Mouse (Mus musculus) left cerebral cortex, postnatal 4 days (tissue): Measurements from ENCODE around the gene Fxyd6. TPM values are rescaled to one million over a fixed set of nuclear protein-coding genes. Genes with fewer than 3 reads are reported as not detected.

Experiments
- DNase-seq: peaks from one replicate; pipeline ENCODE4 v3.0.0-alpha.2; 2022
- intact Hi-C: fragments of 180-260 bp; cut with DNase I; formaldehyde crosslinking; loops from one replicate; pipeline ENCODE4 v1.15.1; 2025
- total RNA-seq, 2 experiments: library from RNA; stranded (reverse); gene quantifications; 2 replicates each; pipeline ENCODE4 v1.2.3; 2021

The Fxyd6 gene
- 100 to 1,000 TPM; 368 to 407 TPM for total RNA-seq

GRCm38 (mm10) chr9:45370117-45370561 lies at the start of gene Fxyd6:
Gene Fxyd6 (plus strand): TSS chr9:45370185.
- peak; percentile 80 for DNase-seq
- intact Hi-C loops, result no loop called here

- DNase-seq, result peak; percentile 31
- intact Hi-C loops, result no loop called here
Observed at GRCm38 (mm10) chr9:45321465-45321864, 48.5 kb upstream of the Fxyd6 start.

DNA sequence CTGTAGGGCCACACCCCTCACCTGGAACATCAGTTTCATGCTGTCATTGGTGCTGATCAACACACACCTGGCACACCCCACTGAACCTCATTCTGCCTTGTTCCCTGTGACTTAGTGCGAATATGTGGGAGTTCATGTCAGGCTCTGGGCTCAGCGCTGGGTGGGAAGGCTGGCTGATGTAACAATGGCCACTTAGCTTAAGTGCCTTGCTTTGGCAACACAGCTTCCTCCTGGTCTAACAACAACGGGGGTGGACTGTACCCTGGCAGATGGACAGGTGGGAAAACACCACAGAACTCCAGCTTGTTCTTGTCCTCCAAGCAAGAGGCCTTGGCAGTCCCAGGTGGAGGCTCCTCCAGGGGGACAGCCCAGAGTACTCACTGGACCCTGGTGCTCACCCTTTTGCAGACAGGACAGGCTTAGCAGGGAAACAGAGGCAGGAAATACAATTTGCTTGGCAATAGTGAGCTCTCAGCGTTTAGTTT lies 48.0 kb upstream of the Fxyd6 start:
- intact Hi-C loops, result no loop called here

DNA sequence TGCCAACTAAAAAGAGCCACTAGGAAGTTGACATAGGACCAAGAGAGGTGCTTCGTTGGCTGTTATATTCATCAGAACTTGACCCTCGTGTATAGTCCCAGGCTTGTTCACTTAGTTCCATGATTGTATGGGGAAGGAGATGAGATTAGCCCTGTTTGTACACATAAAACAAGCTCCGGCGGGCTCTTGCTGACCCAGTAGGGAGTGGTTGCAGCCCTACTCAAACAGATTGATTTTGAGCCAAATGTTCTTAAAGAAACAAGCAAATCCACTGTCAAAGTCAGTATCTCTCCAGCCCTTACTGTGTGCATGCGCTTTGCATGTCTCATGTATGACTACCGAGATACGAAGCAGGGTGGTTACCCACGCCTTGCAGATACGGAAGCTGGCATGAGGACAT lies 43.6 kb upstream of the Fxyd6 start:
- no peak for DNase-seq
- intact Hi-C loops, result no loop called here

More for the DNA sequence above, 48.0 kb upstream of the Fxyd6 start:
- DNase-seq, result no peak

GRCm38 (mm10) chr9:45328263-45328662 lies 41.7 kb upstream of the Fxyd6 start:
- intact Hi-C loops, result no loop called here

GRCm38 (mm10) chr9:45329577-45329976 lies 40.4 kb upstream of the Fxyd6 start:
- no peak for DNase-seq
- intact Hi-C loops, result no loop called here

More at GRCm38 (mm10) chr9:45328263-45328662, 41.7 kb upstream of the Fxyd6 start:
- no peak for DNase-seq

GRCm38 (mm10) chr9:45337406-45337805 lies 32.6 kb upstream of the Fxyd6 start:
- intact Hi-C loops, result no loop called here
- DNase-seq, result no peak

- intact Hi-C loops, result no loop called here
- no peak for DNase-seq
Observed at GRCm38 (mm10) chr9:45343066-45343465, 26.9 kb upstream of the Fxyd6 start.

DNA sequence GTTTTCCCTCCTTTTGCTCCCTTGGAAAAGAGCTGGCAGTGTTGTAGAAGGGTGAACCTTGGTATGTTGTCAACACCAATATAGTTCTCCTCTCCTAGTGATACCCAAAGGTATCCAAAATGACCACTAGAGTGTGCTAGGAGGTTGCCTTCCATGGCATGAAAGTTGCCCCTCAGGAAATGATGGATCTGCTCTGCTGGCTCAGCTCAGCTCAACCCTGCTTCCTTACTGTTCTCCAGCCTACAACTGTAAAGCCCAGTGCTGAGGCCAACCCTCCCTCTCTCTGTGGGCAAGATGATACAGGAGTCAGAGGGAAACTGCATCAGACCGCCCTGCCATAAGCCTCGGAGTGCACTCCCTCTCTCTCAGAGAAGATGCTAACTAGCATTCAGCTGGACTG lies 24.5 kb upstream of the Fxyd6 start:
- peak; percentile 63 for DNase-seq
- intact Hi-C loops, result no loop called here

DNA sequence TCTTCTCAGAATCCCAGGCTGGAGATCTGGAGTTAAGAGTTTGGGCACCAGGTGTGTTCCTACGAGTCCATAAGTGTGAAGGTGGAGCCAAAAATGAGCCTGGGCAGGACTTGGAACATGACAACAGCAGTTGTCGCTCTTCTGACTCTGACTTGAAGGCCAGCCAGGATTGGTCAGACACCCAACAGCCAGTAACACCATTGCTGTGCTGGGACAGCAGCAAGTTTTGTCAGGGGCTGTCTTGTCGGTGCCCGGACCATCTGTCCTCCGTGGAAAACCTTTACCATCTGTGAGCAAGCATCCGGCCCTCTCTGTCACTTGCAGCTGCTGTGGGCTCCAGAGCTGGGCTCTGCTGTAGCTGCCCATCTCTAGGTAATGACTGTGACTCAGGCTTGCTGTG lies 23.7 kb upstream of the Fxyd6 start:
- intact Hi-C loops, result no loop called here
- DNase-seq, result peak; percentile 81

GRCm38 (mm10) chr9:45348560-45348959 lies 21.4 kb upstream of the Fxyd6 start:
- no peak for DNase-seq
- intact Hi-C loops, result no loop called here

GRCm38 (mm10) chr9:45349181-45349580 lies 20.8 kb upstream of the Fxyd6 start:
- intact Hi-C loops, result no loop called here
- no peak for DNase-seq

DNA sequence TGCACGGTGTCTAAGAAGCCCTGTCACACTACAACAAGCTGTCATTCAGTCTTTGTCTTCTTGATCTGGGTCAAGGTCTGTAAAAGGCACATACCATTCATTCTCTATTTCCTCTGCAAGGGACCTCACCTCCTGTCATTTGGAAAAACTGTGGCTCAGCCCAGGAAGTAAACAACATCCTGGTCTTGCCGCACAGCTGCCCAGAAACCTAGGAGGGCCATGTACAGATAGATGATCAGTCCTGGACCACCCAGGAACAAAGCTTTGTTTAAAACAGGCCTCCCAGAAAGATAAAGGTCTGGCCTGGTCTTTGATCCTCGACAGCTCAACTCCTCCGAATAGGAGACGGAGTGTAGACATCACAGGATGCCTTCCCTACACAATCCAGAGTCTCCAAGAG lies 20.1 kb upstream of the Fxyd6 start:
- DNase-seq, result no peak
- intact Hi-C loops, result no loop called here

DNA sequence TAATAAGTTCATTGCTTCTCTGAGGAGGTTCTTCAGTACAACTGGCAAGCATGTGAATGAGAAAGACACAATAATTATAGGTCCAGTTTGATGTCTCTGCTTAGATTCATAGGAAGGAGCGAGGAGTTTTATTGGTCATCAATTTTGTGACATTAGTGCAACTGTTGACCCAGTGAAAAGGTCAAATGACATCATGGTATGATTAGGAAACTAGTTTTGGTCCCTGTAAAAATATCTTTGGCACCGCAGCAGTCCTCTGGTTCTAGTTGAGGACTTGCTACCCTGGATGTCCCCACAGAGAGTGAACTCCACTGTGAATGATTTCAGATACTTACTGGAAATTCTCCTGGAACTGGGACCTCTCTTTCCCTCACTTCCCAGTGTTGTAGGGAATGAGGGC lies 14.8 kb upstream of the Fxyd6 start:
- intact Hi-C loops, result no loop called here
- DNase-seq, result no peak

GRCm38 (mm10) chr9:45358356-45358755 lies 11.6 kb upstream of the Fxyd6 start:
- intact Hi-C loops, result no loop called here
- DNase-seq, result no peak

DNA sequence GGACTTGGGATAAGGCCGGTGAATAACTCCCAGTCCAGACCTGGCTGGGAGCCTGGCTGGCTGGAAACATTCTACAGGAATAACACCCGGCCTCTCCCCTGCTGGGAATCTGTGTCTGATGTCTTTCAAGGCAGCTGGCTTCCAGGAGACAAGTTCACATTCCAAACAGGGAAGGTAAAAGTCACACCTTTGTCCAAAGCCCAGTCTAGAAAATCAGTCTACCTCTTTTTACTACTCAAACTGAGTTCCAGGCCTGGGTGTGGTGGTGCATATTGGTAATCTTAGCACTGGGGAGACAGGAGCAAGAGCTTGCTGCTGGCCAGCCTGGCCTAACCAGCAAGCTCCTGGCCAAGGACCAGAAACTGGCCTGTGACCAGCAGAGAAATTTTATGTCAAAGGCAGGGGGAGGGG lies 7.9 kb upstream of the Fxyd6 start:
- intact Hi-C loops, result no loop called here
- DNase-seq, result peak; percentile 68

GRCm38 (mm10) chr9:45363639-45364214 lies 6.3 kb upstream of the Fxyd6 start:
- DNase-seq, result peak; percentile 38
- intact Hi-C loops, result no loop called here

DNA sequence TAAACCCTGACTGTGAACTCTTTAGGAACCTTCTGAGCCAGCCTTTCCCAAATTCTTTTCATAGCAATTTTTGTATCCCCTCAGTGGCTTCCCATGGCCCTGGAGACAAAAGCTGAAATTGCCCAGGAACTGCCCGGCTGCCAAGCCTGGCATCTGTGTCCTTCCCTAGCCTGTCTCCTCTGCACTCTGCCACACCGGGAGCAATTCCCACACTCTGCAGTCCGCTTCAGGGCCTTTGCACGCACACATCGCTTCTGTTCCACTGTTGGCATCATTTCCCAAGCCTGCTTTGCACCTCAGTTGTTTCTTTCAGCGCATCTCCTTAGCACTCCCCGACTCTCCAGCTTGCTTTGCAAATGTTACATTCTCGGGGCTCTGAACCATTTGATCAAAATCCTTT lies 2.3 kb upstream of the Fxyd6 start:
- intact Hi-C loops, result no loop called here
- DNase-seq, result peak; percentile 54

- DNase-seq, result no peak
- intact Hi-C loops, result no loop called here
Observed at GRCm38 (mm10) chr9:45368341-45368901, 1.6 kb upstream of the Fxyd6 start.

GRCm38 (mm10) chr9:45370616-45371336 lies 791 bp downstream of the Fxyd6 start:
- intact Hi-C loops, result no loop called here
- DNase-seq, result peak; percentile 21

DNA sequence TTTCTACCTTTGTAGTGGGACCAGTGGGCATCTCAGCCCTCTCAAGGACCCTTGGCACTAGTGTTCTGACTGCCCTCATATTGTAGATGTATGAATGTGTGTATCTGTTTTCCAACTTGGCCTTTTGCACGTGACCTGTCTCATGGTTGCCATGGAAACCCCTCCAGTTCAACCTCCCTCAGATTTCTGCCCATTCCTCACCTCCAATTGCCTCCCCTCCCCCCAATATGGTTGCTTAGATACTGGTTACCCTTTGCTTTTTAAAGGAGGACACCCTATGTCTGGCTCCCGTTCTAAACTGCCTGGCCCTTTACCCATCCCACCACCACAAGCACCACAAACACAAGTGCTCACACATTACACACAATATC lies 1.3 kb downstream of the Fxyd6 start:
- DNase-seq, result peak; percentile 50
- intact Hi-C loops, result no loop called here

DNA sequence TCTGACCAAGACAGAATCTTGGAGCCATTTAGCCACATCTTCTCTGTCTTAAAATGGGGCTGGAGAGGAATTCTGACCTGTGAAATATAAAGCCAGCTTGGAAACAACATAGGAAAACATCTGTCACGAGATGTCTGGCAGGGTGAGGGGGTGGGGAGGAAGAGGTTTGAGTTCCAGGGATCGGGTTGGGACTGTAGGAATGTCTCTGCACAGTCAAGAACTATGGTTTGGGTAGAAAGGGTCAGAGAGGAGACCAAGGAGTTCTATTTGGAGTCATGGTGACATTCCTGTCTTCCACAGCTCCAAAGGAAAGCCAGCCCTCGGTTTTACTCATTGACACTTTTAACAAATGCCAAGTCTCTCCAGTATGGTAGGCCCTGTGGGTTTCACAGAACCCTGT lies 3.9 kb downstream of the Fxyd6 start:
- no peak for DNase-seq

More for the DNA sequence above, 3.9 kb downstream of the Fxyd6 start:
- intact Hi-C loops, result no loop called here
